Mouse (Mus musculus): Measurements from ENCODE around the gene Creg1. TPM values are rescaled to one million over a fixed set of nuclear protein-coding genes. Genes with fewer than 3 reads are reported as not detected.

Gene Creg1
- polyA plus RNA-seq, 1 experiment from 2014 or later = 289 TPM

GRCm38 (mm10) chr1:165766295-165766890, 2.8 kb downstream of the Creg1 start:
- ATAC-seq = peak; percentile 35
- H3K4me1 ChIP-seq (ENCODE audit: insufficient read depth) = peaks cover 64% of the 10 kb centered on the region
- H3K27ac ChIP-seq (ENCODE audit: low read depth) = peak overlapping the region; percentile 99
- 32% methylated on average over 7 of the region's 7 CpGs for WGBS (ENCODE audit: insufficient replicate concordance)
- TF ChIP-seq EP300 (IDR thresholded peaks at IDR 0.05; ENCODE audit: low read depth) (peak; percentile 80), CTCF (IDR thresholded peaks at IDR 0.05; ENCODE audit: low read depth) (no peak)
- peak overlapping the region; percentile 97 for H3K9ac ChIP-seq (replicated peaks)
- no peaks in the 10 kb centered on the region for H3K9me3 ChIP-seq (ENCODE audit: low read length)
- H3K27me3 ChIP-seq (ENCODE audit: insufficient read depth, low read length) = no peaks in the 10 kb centered on the region
- DNase-seq = peak; percentile 53
- peak overlapping the region; percentile 91 for H3K4me2 ChIP-seq (ENCODE audit: low read depth, low read length)
- H3K36me3 ChIP-seq (replicated peaks; ENCODE audit: insufficient read depth, low read length) = peaks cover 20% of the 10 kb centered on the region
- peak overlapping the region; percentile 93 for H3K4me3 ChIP-seq (ENCODE audit: low read depth, low read length)

GRCm38 (mm10) chr1:165768894-165769512, 5.5 kb downstream of the Creg1 start:
- DNase-seq (peak; percentile 54), ATAC-seq (peak; percentile 48)
- TF ChIP-seq EP300 (IDR thresholded peaks at IDR 0.05; ENCODE audit: low read depth) (peak; percentile 95), CTCF (IDR thresholded peaks at IDR 0.05; ENCODE audit: low read depth) (no peak)
- Histone ChIP-seq H3K4me3 (ENCODE audit: low read depth, low read length) (peak overlapping the region; percentile 23), H3K9me3 (ENCODE audit: low read length) (no peaks in the 10 kb centered on the region), H3K4me2 (ENCODE audit: low read depth, low read length) (peak overlapping the region; percentile 61), H3K36me3 (replicated peaks; ENCODE audit: insufficient read depth, low read length) (peaks cover 43% of the 10 kb centered on the region), H3K27ac (ENCODE audit: low read depth) (peak overlapping the region; percentile 99), H3K9ac (replicated peaks) (peak overlapping the region; percentile 37), H3K4me1 (ENCODE audit: insufficient read depth) (peaks cover 65% of the 10 kb centered on the region), H3K27me3 (ENCODE audit: insufficient read depth, low read length) (no peaks in the 10 kb centered on the region)
- WGBS (ENCODE audit: insufficient replicate concordance) = 42% methylated on average over 9 of the region's 9 CpGs

DNA sequence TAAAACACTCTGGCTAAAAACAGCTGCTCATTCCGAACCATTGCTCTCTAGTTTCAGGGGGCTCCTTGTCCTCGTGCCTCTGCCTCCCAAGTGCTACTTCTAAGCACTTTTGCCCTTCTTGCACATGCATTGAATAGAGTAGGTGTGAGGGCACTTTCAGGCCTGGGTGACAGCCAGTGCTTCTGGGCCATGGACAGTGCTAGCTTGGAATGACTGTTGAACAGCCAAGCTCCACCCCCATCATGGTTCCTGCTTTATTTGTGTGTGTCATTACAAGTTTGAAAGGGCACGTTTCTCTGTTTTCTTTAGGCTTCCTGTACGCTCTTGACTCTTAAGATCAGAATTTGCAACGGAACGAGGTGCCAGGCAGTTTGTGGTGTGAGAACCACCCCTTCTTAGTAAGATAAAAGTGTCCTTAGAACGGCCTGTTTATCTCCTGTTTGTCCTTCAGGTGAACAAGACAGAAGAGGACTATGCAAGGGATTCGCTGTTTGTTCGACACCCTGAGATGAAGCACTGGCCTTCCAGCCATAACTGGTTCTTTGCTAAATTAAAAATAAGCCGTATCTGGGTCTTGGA, 6.7 kb downstream of the Creg1 start:
- 56% methylated on average over 10 of the region's 10 CpGs for WGBS (ENCODE audit: insufficient replicate concordance)
- Histone ChIP-seq H3K9ac (replicated peaks) (peak overlapping the region; percentile 39; the same call in 1 of the 2 replicates), H3K4me2 (ENCODE audit: low read depth, low read length) (peak overlapping the region; percentile 61), H3K9me3 (ENCODE audit: low read length) (no peaks in the 10 kb centered on the region), H3K27me3 (ENCODE audit: insufficient read depth, low read length) (no peaks in the 10 kb centered on the region), H3K4me3 (ENCODE audit: low read depth, low read length) (peak overlapping the region; percentile 11; the same call in 1 of the 2 replicates), H3K27ac (ENCODE audit: low read depth) (peak overlapping the region; percentile 99), H3K4me1 (ENCODE audit: insufficient read depth) (peaks cover 54% of the 10 kb centered on the region), H3K36me3 (replicated peaks; ENCODE audit: insufficient read depth, low read length) (peaks cover 56% of the 10 kb centered on the region)
- no peak for ATAC-seq
- no peak for DNase-seq
- TF ChIP-seq EP300 (IDR thresholded peaks at IDR 0.05; ENCODE audit: low read depth) (peak; percentile 82), CTCF (IDR thresholded peaks at IDR 0.05; ENCODE audit: low read depth) (no peak)

DNA sequence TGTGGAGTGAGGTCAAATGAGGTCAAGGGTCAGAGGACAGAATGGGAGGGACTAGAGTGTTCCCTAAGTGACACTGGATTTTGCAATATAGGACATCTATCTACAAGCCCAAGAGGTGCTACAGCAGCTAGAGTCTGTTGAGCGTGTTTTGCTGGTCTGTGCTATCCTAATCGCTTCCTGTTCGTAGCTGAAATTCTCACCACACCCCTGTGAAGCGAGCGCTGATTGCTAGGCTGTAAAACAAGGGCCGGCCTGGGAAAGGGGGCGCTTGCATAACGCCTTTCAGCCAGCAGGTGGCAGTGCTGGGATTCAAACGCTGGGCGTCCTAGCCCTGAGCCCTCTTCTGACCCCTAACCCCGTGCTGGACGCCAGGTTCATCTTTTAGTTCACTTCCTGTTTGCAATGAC, 7.9 kb downstream of the Creg1 start:
- H3K4me3 ChIP-seq (ENCODE audit: low read depth, low read length) = no peak overlapping the region
- H3K4me1 ChIP-seq (ENCODE audit: insufficient read depth) = peaks cover 53% of the 10 kb centered on the region
- H3K9me3 ChIP-seq (ENCODE audit: low read length) = no peaks in the 10 kb centered on the region
- DNase-seq = peak; percentile 91
- WGBS (ENCODE audit: insufficient replicate concordance) = under 1% methylated on average over 12 of the region's 12 CpGs
- peak overlapping the region; percentile 47 for H3K4me2 ChIP-seq (ENCODE audit: low read depth, low read length)
- H3K36me3 ChIP-seq (replicated peaks; ENCODE audit: insufficient read depth, low read length) = peaks cover 57% of the 10 kb centered on the region
- no peak overlapping the region for H3K9ac ChIP-seq (replicated peaks)
- ATAC-seq = peak; percentile 76
- H3K27me3 ChIP-seq (ENCODE audit: insufficient read depth, low read length) = no peaks in the 10 kb centered on the region
- peak overlapping the region; percentile 99 for H3K27ac ChIP-seq (ENCODE audit: low read depth)
- peak; percentile 97 for TF ChIP-seq CTCF (IDR thresholded peaks at IDR 0.05; ENCODE audit: low read depth)
- peak; percentile 60; the same call in 1 of the 2 replicates for TF ChIP-seq EP300 (IDR thresholded peaks at IDR 0.05; ENCODE audit: low read depth)

DNA sequence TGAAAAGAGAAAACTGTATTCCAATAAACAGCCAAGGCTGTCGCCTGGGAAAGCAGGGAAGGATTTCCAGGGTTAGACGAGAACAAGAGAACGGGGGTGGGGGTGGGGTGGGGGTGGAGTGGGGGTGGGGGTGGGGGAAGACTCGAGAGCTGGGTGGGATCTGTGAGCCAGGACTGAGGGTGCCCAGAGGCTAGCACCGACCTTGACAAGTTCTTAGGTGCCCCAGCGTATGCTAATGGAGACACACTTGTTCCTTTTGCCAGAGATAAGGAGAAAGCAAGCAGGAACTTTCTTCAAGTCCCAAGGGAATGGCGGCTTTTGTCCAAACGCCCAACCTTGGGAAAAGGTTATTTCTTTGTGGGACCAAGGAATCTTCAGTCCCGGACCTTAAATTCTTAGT, 8.5 kb downstream of the Creg1 start:
- no peak for ATAC-seq
- no peaks in the 10 kb centered on the region for H3K27me3 ChIP-seq (ENCODE audit: insufficient read depth, low read length)
- no peak overlapping the region for H3K9ac ChIP-seq (replicated peaks)
- H3K4me1 ChIP-seq (ENCODE audit: insufficient read depth) = peaks cover 48% of the 10 kb centered on the region
- peak overlapping the region; percentile 47 for H3K4me2 ChIP-seq (ENCODE audit: low read depth, low read length)
- H3K36me3 ChIP-seq (replicated peaks; ENCODE audit: insufficient read depth, low read length) = peaks cover 57% of the 10 kb centered on the region
- H3K4me3 ChIP-seq (ENCODE audit: low read depth, low read length) = no peak overlapping the region
- TF ChIP-seq CTCF (IDR thresholded peaks at IDR 0.05; ENCODE audit: low read depth) (no peak), EP300 (IDR thresholded peaks at IDR 0.05; ENCODE audit: low read depth) (no peak)
- no peak overlapping the region for H3K27ac ChIP-seq (ENCODE audit: low read depth)
- H3K9me3 ChIP-seq (ENCODE audit: low read length) = no peaks in the 10 kb centered on the region
- 58% methylated on average over 9 of the region's 9 CpGs for WGBS (ENCODE audit: insufficient replicate concordance)
- DNase-seq = no peak

DNA sequence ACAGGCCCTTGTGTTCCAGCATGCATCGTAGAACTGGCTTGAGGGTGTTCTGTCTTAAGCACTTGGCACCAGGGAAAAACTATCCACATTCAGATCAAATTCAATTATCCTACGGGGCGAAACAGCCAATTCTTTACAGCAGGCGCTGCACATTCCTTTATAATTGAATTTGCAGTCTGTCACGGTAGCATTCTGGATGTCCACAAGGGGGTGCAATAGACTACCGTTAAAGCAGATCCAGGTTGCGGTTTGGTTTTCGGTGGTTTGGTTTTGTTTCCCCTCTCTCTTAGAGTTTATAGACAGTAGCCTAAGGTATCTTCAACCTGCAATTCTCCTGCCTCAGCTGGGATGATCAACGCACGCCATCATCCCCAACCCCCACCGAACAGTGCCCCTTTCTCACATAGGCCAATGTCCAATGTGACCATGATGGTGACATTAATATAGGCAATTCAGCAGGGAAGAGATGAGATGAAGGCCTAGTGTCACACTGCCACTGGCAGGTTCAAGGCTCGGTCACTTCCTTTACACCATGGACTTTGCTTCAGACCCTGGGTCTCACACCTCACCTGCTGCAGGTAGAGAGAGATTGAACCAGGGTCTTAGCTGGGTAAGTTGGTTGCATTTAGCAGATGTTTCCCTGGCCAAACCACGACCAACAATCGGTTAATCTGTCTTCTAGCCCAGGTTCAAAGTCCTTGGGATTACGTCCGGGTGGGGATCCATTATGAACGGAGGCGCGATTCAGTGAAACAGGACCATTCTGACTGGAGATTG, 12.2 kb downstream of the Creg1 start:
- Histone ChIP-seq H3K9me3 (ENCODE audit: low read length) (no peaks in the 10 kb centered on the region), H3K4me3 (ENCODE audit: low read depth, low read length) (no peak overlapping the region), H3K4me1 (ENCODE audit: insufficient read depth) (peaks cover 25% of the 10 kb centered on the region), H3K4me2 (ENCODE audit: low read depth, low read length) (peak overlapping the region; percentile 53), H3K27me3 (ENCODE audit: insufficient read depth, low read length) (no peaks in the 10 kb centered on the region), H3K9ac (replicated peaks) (no peak overlapping the region), H3K36me3 (replicated peaks; ENCODE audit: insufficient read depth, low read length) (peaks cover 44% of the 10 kb centered on the region), H3K27ac (ENCODE audit: low read depth) (no peak overlapping the region)
- 43% methylated on average over 19 of the region's 19 CpGs for WGBS (ENCODE audit: insufficient replicate concordance)
- TF ChIP-seq CTCF (IDR thresholded peaks at IDR 0.05; ENCODE audit: low read depth) (peak; percentile 82), EP300 (IDR thresholded peaks at IDR 0.05; ENCODE audit: low read depth) (no peak)
- ATAC-seq (no peak), DNase-seq (peak; percentile 50)
